Mouse (Mus musculus) kidney, postnatal 0 days (tissue): Measurements from ENCODE around the gene Lnx1. TPM values are rescaled to one million over a fixed set of nuclear protein-coding genes. Genes with fewer than 3 reads are reported as not detected.

ENCODE experiments used
- ATAC-seq: fragments of 200-750 bp; cut with Nextera tagmentation; replicated peaks from 2 replicates; pipeline ENCODE4 v1.8.0; 2017; ENCODE audit warnings: low read depth, moderate number of reproducible peaks, moderate TSS enrichment, moderate library complexity; ENCODE audit not compliant: low FRiP score
- DNase-seq: peaks from one replicate; pipeline ENCODE4 v3.0.0-alpha.2; 2016; ENCODE audit warnings: low spot score
- H3K27ac ChIP-seq: fragments of 300-500 bp; sonication (generic); 2 replicates; pipeline ENCODE4 v1.5.1; 2014; ENCODE audit warnings: mild to moderate bottlenecking
- H3K27me3 ChIP-seq: fragments of 300-500 bp; sonication (generic); 2 replicates; pipeline ENCODE4 v1.6.1; 2014; ENCODE audit warnings: low read length, mixed read lengths; ENCODE audit not compliant: insufficient read depth
- H3K36me3 ChIP-seq: fragments of 300-500 bp; sonication (generic); 2 replicates; pipeline ENCODE4 v1.6.1; 2014; ENCODE audit warnings: low read length, mixed read lengths; ENCODE audit not compliant: insufficient read depth
- H3K4me1 ChIP-seq: fragments of 300-500 bp; sonication (generic); replicated peaks from 2 replicates; pipeline ENCODE4 v1.6.1; 2014; ENCODE audit warnings: antibody characterized with exemption, low read length, mixed read lengths; ENCODE audit not compliant: insufficient read depth
- H3K4me2 ChIP-seq: fragments of 300-500 bp; sonication (generic); 2 replicates; pipeline ENCODE4 v1.6.1; 2014; ENCODE audit warnings: mild to moderate bottlenecking, low read length, moderate library complexity, mixed read lengths
- H3K4me3 ChIP-seq: fragments of 300-500 bp; sonication (generic); replicated peaks from 2 replicates; pipeline ENCODE4 v1.5.1; 2014; ENCODE audit warnings: low read depth, low read length
- H3K9ac ChIP-seq: fragments of 300-500 bp; sonication (generic); 2 replicates; pipeline ENCODE4 v1.6.1; 2014; ENCODE audit warnings: low read depth, low read length
- H3K9me3 ChIP-seq: fragments of 300-500 bp; sonication (generic); replicated peaks from 2 replicates; pipeline ENCODE4 v1.6.1; 2016; ENCODE audit warnings: low read length, inconsistent platforms, mixed read lengths
- CTCF ChIP-seq: IDR thresholded peaks from 2 replicates; pipeline ENCODE4 v1.5.1; 2016; ENCODE audit warnings: antibody characterized with exemption, low read depth, mild to moderate bottlenecking, moderate library complexity
- WGBS: fragments of 180-500 bp; shearing (Covaris S2); extraction: QIAGEN DNeasy Blood & Tissue Kit; methylation state at CpG from one replicate; pipeline ENCODE4 v1.1.7; 2014; 5-methylcytosine and 5-hydroxymethylcytosine counted together
- polyA plus RNA-seq: library from polyadenylated mRNA; unstranded; fragments of >200 nt; fragmentation: Nextera tagmentation; extraction: Ambion mirVana; gene quantifications from 2 replicates; pipeline ENCODE4 v1.2.1, GENCODE M21; 2015

The Lnx1 gene
- polyA plus RNA-seq, 1 experiment from 2014 or later, result 3.5 TPM

- H3K9ac ChIP-seq, result no peak overlapping the region
- H3K27ac ChIP-seq, result no peak overlapping the region
- DNase-seq (no peak), ATAC-seq (no peak)
- no peak for TF ChIP-seq CTCF
- H3K4me3 ChIP-seq, result no peak overlapping the region
- no peaks in the 10 kb centered on the region for H3K36me3 ChIP-seq
- 90% methylated on average over 5 of the region's 5 CpGs for WGBS
- no peaks in the 10 kb centered on the region for H3K9me3 ChIP-seq
- no peaks in the 10 kb centered on the region for H3K4me1 ChIP-seq
- no peak overlapping the region for H3K4me2 ChIP-seq
- no peaks in the 10 kb centered on the region for H3K27me3 ChIP-seq
Observed at GRCm38 (mm10) chr5:74612713-74613112, 90.0 kb downstream of the Lnx1 start.

- H3K36me3 ChIP-seq, result no peaks in the 10 kb centered on the region
- TF ChIP-seq CTCF, result no peak
- H3K4me3 ChIP-seq, result no peak overlapping the region
- H3K27ac ChIP-seq, result no peak overlapping the region
- H3K9ac ChIP-seq, result no peak overlapping the region
- no peaks in the 10 kb centered on the region for H3K27me3 ChIP-seq
- no peak overlapping the region for H3K4me2 ChIP-seq
- ATAC-seq, result no peak
- H3K4me1 ChIP-seq, result no peaks in the 10 kb centered on the region
- no peak for DNase-seq
- 74% methylated on average over 10 of the region's 10 CpGs for WGBS
- H3K9me3 ChIP-seq, result no peaks in the 10 kb centered on the region
Observed at GRCm38 (mm10) chr5:74610511-74610910, 92.2 kb downstream of the Lnx1 start.

- H3K36me3 ChIP-seq, result no peaks in the 10 kb centered on the region
- DNase-seq, result no peak
- WGBS, result 85% methylated on average over 8 of the region's 8 CpGs
- no peak for TF ChIP-seq CTCF
- no peaks in the 10 kb centered on the region for H3K4me1 ChIP-seq
- no peaks in the 10 kb centered on the region for H3K9me3 ChIP-seq
- no peak overlapping the region for H3K9ac ChIP-seq
- no peaks in the 10 kb centered on the region for H3K27me3 ChIP-seq
- no peak overlapping the region for H3K4me2 ChIP-seq
- no peak overlapping the region for H3K27ac ChIP-seq
- H3K4me3 ChIP-seq, result no peak overlapping the region
- ATAC-seq, result no peak
Observed at GRCm38 (mm10) chr5:74606213-74606612, 96.5 kb downstream of the Lnx1 start.

- Histone ChIP-seq H3K4me1 (no peaks in the 10 kb centered on the region), H3K27me3 (no peaks in the 10 kb centered on the region), H3K4me2 (no peak overlapping the region), H3K9ac (no peak overlapping the region), H3K4me3 (no peak overlapping the region), H3K27ac (no peak overlapping the region), H3K36me3 (0 out of 2 replicates have a peak, but pooled peaks cover 2% of the 10 kb centered on the region), H3K9me3 (no peaks in the 10 kb centered on the region)
- DNase-seq (no peak), ATAC-seq (no peak)
- TF ChIP-seq CTCF, result no peak
- 66% methylated on average over 4 of the region's 4 CpGs for WGBS
Observed at GRCm38 (mm10) chr5:74603306-74603705, 99.4 kb downstream of the Lnx1 start.

- H3K4me2 ChIP-seq, result no peak overlapping the region
- H3K4me3 ChIP-seq, result no peak overlapping the region
- no peak overlapping the region for H3K9ac ChIP-seq
- 0 out of 2 replicates have a peak, but pooled peaks cover 8% of the 10 kb centered on the region for H3K36me3 ChIP-seq
- 65% methylated on average over 10 of the region's 10 CpGs for WGBS
- DNase-seq (peak; percentile 47), ATAC-seq (no peak)
- no peak for TF ChIP-seq CTCF
- no peaks in the 10 kb centered on the region for H3K27me3 ChIP-seq
- H3K9me3 ChIP-seq, result no peaks in the 10 kb centered on the region
- H3K27ac ChIP-seq, result no peak overlapping the region
- no peaks in the 10 kb centered on the region for H3K4me1 ChIP-seq
Observed at GRCm38 (mm10) chr5:74602371-74602770, 100.3 kb downstream of the Lnx1 start.

- H3K4me2 ChIP-seq, result no peak overlapping the region
Observed at GRCm38 (mm10) chr5:74601965-74602364, 100.7 kb downstream of the Lnx1 start.

GRCm38 (mm10) chr5:74601171-74601570 is 101.5 kb downstream of the Lnx1 start:
- TF ChIP-seq CTCF, result no peak

More at GRCm38 (mm10) chr5:74601965-74602364, 100.7 kb downstream of the Lnx1 start:
- WGBS, result 51% methylated on average over 6 of the region's 6 CpGs
- Histone ChIP-seq H3K9me3 (no peaks in the 10 kb centered on the region), H3K27me3 (no peaks in the 10 kb centered on the region), H3K27ac (no peak overlapping the region), H3K9ac (no peak overlapping the region), H3K36me3 (0 out of 2 replicates have a peak, but pooled peaks cover 11% of the 10 kb centered on the region), H3K4me1 (no peaks in the 10 kb centered on the region), H3K4me3 (no peak overlapping the region)
- ATAC-seq (no peak), DNase-seq (peak; percentile 67)
- TF ChIP-seq CTCF, result no peak

More at GRCm38 (mm10) chr5:74601171-74601570, 101.5 kb downstream of the Lnx1 start:
- no peaks in the 10 kb centered on the region for H3K9me3 ChIP-seq
- H3K9ac ChIP-seq, result no peak overlapping the region
- H3K4me1 ChIP-seq, result no peaks in the 10 kb centered on the region
- no peak overlapping the region for H3K4me3 ChIP-seq
- no peak overlapping the region for H3K27ac ChIP-seq
- H3K36me3 ChIP-seq, result peaks cover 11% of the 10 kb centered on the region; the same call in 1 of the 2 replicates
- DNase-seq (no peak), ATAC-seq (no peak)
- H3K27me3 ChIP-seq, result no peaks in the 10 kb centered on the region
- no peak overlapping the region for H3K4me2 ChIP-seq
- 65% methylated on average over 3 of the region's 3 CpGs for WGBS
